Mouse (Mus musculus): Measurements from ENCODE around the gene Nap1l5. TPM values are rescaled to one million over a fixed set of nuclear protein-coding genes. Genes with fewer than 3 reads are reported as not detected.
"Not testable (repeated sequence)": the region's sequence is repeated elsewhere in the genome, so short reads cannot be mapped to it uniquely, and the experiment has no call there.

Nap1l5 gene
- total RNA-seq, 2 experiments from 2014 or later, result not detected

DNA sequence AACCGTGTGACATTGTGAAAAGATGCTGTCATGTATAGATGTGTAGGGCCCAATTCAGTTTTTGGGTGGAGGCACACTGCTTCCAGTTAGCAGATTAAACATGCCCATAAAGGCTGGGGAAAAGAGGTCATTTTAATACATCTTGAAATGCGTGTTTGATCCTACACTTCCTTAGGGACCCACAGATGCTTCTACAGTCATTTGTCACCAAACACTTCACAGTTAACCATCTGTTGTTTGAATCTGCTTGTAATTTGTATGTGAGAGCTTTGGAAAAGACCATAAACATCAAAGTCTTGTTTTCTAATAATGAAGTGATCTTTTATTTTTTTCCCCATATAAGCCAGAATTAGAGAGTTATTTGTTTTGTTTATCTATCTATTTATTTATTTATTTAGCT is 915 bp upstream of the Nap1l5 start:
- intact Hi-C loops (cut with DNase I), result no loop called here
- no peak for DNase-seq

- intact Hi-C loops (cut with DNase I), result no loop called here
- DNase-seq, result no peak
These were observed 460 bp upstream of the Nap1l5 start for GRCm38 (mm10) chr6:58907336-58907735.

DNA sequence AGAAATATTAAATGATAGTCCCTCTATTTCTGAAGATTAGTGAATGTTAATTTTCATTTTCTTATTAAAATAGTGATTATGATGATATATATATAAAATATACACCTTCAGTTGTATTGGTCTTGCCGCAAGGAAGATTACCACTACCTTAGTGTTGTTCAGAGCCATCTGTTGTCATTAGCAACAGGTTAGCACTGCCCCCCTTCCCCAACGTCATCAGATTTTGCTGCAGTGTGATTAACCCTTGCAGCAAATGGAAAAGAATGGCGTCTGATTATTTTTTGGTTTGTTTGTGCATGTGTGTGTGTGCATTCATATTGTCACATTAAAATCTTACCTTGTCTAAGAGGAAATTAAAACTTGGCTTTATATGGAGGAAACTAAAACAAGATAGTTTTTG is 2.3 kb downstream of the Nap1l5 start:
- no peak for DNase-seq
- intact Hi-C loops (cut with DNase I), result no loop called here

DNA sequence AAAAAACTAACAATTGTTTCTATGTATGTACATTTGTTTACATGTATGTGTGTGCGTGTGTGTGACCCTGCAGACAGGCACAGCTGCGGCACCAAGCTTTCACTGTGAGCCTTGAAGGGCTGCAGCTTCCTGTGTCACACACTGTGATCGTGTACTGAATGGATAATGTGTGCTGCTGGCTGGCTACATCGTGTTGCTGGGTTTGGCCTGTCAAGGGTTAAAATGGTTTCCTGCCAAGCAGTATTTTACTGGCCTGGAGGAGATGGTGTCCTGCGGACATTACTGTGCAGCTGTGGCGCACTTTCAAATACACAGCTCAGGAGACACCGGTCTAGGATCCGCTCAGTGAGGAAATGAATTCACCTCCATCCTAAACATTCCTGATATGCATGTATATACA is 3.7 kb downstream of the Nap1l5 start:
- intact Hi-C loops (cut with DNase I), result no loop called here
- DNase-seq, result no peak

DNA sequence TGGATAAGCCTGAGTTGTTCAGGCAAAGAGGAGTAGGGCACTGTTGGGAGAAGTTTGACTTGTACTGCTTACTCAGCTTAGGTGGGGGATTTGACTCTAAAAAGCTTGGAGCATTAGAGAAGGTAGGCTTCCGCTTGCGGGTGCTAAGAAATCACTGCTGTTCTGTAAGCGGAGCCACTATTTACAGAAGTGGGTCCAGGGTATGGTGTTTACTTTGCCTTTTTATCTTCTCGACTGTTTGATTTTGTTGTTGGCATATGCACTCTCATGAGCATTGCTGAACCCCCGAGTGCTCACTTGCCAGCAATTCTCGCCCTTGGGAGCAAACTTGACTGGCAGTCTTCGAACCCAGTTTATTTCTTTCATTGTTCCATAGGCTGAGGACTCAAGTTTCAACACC is 6.3 kb downstream of the Nap1l5 start:
- intact Hi-C loops (cut with DNase I), result no loop called here
- no peak for DNase-seq

DNA sequence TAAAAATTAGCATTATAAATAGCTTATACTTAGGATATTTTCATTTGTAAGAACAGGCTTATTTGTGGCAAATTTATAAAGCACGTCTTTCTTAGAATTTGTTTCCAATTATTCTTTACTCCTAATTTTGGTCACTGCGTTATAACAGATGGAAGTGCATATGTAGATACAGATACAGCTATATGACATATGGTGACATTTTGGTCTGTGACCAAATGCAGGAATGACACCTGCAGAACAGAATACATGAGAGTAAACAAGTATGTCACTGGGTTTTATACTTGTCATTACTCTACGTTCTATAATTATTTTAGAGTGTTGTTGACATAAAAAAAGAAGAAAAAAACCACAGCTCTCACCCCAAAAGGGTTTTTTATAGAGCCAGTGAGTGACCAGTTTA is 7.8 kb downstream of the Nap1l5 start:
- intact Hi-C loops (cut with DNase I), result no loop called here

GRCm38 (mm10) chr6:58896648-58897047 is 10.2 kb downstream of the Nap1l5 start:
- no peak for DNase-seq
- intact Hi-C loops (cut with DNase I), result no loop called here

More for the DNA sequence above, 7.8 kb downstream of the Nap1l5 start:
- no peak for DNase-seq

DNA sequence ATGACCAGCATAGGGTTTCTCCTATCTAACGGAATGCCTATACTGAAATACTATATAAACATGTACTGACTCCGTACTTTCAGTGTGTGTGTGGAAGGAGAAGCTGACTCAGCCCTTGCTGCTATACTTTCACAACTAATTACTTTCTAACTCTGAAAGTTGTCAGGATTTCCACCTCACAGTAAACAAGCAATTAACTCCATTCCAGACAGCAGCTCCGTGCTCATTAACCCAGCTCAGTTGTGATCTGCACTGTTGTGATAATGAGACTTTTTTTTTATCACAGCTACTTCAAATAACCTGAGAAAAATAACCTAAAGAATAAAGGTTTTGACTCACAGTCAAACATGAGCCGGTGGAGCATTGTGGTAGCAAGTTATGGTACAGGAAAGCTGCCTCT is 11.9 kb downstream of the Nap1l5 start:
- intact Hi-C loops (cut with DNase I), result no loop called here
- DNase-seq, result no peak

GRCm38 (mm10) chr6:58893307-58893706 is 13.6 kb downstream of the Nap1l5 start:
- intact Hi-C loops (cut with DNase I), result no loop called here
- DNase-seq, result no peak

DNA sequence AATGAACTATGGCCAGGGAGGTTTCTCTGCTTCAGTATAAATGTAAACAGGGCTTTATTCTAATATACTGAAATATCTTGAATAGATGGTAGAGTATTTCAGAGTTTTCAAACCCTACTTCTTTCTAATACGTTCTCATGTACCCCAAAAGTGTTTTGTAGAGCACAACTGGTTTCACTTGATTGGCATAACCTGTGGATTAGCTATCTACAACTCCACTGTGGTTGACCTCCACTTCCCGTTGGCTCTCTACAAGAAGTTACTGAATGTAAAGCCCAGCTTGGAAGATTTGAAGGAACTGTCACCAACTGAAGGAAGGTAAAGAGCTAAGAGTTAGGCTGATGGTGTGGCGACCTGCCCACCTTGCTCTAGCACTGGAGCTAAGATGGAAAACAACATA is 17.0 kb downstream of the Nap1l5 start:
- no peak for DNase-seq
- intact Hi-C loops (cut with DNase I), result no loop called here

DNA sequence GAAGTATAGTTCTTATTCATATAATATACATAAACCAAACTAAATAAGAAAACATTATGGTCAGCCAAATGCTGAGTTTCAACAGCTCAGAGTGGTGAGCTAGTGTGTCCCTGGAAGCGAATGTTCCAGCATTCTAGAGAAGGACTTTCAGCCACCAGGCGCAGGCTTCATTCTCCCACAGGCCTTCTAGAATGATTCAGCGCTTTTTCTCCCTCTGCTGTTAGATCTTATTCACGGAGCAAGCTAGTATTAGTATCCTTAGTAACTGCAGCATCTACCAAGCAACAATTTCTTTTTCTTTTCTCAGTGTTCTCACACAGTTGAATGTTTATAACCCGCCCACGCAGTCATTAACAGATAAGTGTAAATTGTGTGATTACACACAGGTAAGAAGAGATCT is 24.6 kb downstream of the Nap1l5 start:
- intact Hi-C loops (cut with DNase I), result no loop called here

DNA sequence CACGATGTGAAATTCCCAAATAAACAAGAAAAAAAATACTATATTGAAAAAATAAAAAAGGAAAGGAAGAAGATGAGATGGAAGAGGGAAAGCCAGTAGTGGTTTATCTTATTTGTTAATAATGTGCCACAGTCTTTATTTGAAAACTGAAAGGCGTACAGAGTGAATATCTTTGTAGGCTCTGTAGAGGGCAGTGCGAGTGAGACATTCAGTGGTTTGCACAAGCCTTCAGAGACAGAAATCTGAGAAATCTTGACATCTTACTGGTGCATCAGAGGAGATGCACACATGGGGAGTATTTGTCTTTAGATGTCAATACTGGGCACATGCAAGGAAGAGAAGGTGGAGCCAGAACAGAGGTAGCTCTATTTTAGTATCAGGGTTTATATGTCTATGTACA is 25.5 kb downstream of the Nap1l5 start:
- no peak for DNase-seq
- intact Hi-C loops (cut with DNase I), result no loop called here

More for the DNA sequence above, 24.6 kb downstream of the Nap1l5 start:
- DNase-seq, result no peak

DNA sequence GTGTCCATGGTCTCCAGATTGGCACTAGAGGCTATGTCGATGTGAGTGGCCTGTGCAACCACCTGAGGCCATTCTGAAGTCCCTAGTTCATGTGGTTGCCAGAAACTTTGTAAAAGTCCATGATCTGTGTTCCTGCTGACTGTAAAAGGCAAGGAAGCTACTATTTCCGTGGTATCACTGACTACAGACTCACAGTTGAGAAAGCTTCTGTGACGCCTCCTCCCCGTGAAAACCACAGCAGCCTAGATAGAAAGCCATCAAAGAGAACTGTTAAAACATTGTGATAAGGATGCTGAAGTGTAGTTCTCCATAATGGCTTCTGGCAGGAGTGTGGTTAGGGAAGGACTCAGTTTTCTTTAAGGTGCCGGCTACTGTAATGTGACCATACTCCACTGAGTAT is 26.0 kb downstream of the Nap1l5 start:
- no peak for DNase-seq
- intact Hi-C loops (cut with DNase I), result no loop called here

DNA sequence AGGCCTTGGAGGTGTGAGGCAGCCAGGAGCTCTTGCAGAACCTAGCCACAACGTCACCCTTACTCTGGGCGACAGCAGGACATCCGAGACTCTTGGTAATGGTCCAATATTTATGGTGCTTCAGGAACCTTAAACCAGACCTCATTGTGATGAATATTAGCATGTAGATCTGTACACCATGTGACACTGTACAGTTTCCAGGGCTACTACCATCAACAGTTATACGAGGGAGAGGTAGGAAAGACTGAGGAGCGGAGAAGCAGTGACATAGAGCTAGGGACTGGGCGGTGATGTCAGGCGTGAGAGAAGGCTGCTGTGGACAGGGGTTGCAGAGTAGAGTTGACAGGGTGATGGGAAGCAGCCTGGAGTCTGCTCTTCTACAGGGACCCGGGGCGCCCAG is 26.9 kb downstream of the Nap1l5 start:
- DNase-seq, result no peak
- intact Hi-C loops (cut with DNase I), result no loop called here

- intact Hi-C loops (cut with DNase I), result no loop called here
- DNase-seq, result no peak
These were observed 27.3 kb downstream of the Nap1l5 start for GRCm38 (mm10) chr6:58879572-58879971.

DNA sequence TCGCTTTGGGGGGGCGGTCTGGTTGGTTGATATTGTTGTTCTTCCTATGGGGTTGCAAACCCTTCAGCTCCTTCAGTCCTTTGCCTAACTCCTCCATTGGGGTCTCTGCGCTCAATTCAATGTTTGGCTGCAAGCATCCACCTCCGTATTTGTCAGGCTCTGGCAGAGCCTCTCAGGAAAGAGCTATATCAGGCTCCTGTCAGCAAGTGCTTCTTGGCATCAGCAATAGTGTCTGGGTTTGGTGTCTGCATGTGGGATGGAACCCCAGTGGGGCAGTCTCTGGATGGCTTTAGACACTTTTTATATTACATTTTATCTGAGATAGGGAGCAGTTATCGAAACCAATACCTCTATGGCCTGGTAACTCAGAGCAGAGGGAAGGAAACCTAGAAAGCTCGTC is 39.0 kb downstream of the Nap1l5 start:
- DNase-seq; intact Hi-C loops (cut with DNase I): not testable (repeated sequence)

GRCm38 (mm10) chr6:58863631-58864235 is 43.1 kb downstream of the Nap1l5 start:
- intact Hi-C loops (cut with DNase I), result no loop called here
- DNase-seq, result no peak

GRCm38 (mm10) chr6:58862446-58862993 is 44.4 kb downstream of the Nap1l5 start:
- DNase-seq, result no peak
- intact Hi-C loops (cut with DNase I), result no loop called here

DNA sequence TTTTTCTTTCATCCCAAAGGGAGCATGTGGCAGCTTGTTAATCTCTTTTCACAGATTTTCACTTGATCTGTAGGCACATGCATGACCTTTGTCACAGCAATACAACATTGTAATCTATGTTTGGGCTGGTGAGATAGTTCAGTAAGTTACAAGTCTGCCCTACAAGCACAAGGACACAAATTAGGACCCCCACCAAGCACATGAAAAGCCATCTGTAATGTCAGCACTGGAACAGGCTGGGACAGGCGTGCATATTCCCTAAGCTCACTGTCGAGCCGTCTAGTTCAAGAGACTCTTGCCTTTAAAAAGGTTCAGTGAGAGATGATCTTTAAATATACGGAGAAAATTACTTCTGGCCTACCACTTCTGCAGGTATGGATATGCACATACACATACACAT is 47.4 kb downstream of the Nap1l5 start:
- intact Hi-C loops (cut with DNase I), result no loop called here

GRCm38 (mm10) chr6:58856494-58856893 is 50.4 kb downstream of the Nap1l5 start:
- no peak for DNase-seq
- intact Hi-C loops (cut with DNase I), result no loop called here

More for the DNA sequence above, 47.4 kb downstream of the Nap1l5 start:
- no peak for DNase-seq

DNA sequence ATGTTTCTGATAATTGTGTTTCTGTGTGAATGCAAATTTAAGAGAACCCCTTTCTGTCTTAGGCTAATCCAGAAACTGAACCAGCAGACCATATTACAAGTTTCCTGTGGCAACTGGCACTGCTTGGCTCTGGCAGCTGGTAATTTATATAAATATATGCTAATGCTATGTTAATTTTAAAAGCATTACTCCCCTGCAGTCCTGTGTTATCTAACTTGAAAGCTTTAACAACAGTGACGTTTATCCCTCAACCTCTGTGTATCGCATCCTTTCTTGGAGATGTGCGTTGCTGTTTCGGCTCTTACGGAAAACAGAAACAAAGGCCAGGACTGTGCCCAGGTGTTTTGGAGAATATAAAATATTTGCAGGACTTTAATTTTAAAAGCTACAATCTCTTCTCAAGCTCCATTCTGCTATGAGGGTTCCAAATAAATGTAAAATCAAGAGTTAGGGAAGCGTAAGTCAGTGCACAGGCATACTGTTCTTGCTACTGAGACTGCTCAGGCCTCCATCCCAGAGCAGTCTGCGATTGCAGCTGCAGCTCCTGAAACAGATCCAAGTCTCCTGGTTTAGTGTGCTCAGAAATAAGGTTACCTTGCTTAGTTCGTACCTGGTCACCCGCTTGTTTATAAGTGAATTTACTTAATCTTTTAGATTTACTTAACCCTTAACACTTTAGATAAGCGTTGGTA is 51.1 kb downstream of the Nap1l5 start:
- no peak for DNase-seq
- intact Hi-C loops (cut with DNase I), result no loop called here
